Mouse (Mus musculus) thymus, postnatal 0 days (tissue): Measurements from ENCODE around the gene Tmem88. TPM values are rescaled to one million over a fixed set of nuclear protein-coding genes. Genes with fewer than 3 reads are reported as not detected.
A peak's percentile ranks its signal among the peaks of the same experiment; 100 is the strongest.

ENCODE experiments used
- DNase-seq: peaks from one replicate; pipeline ENCODE4 v3.0.0-alpha.2; 2015; ENCODE audit warnings: low spot score
- polyA plus RNA-seq: library from polyadenylated mRNA; unstranded; fragments of >200 nt; fragmentation: Nextera tagmentation; extraction: Ambion mirVana; gene quantifications from 2 replicates; pipeline ENCODE4 v1.2.1, GENCODE M21; 2015

Tmem88 gene
- polyA plus RNA-seq, 1 experiment from 2014 or later, result 12.9 TPM

GRCm38 (mm10) chr11:69416921-69417448, 19.0 kb upstream of the Tmem88 start:
- DNase-seq, result no peak

- no peak for DNase-seq
These were observed 18.5 kb upstream of the Tmem88 start for GRCm38 (mm10) chr11:69416509-69416908.

- peak; percentile 70 for DNase-seq
These were observed 17.8 kb upstream of the Tmem88 start for GRCm38 (mm10) chr11:69415668-69416451.

GRCm38 (mm10) chr11:69415327-69415667, 17.3 kb upstream of the Tmem88 start:
- no peak for DNase-seq

GRCm38 (mm10) chr11:69414421-69415326, 16.6 kb upstream of the Tmem88 start:
- no peak for DNase-seq

GRCm38 (mm10) chr11:69413221-69414181, 15.5 kb upstream of the Tmem88 start, which contains the start of gene Kdm6b:
Gene Kdm6b (minus strand): TSS chr11:69413675.
- peak; percentile 87 for DNase-seq

GRCm38 (mm10) chr11:69412548-69412947, 14.5 kb upstream of the Tmem88 start:
- no peak for DNase-seq

GRCm38 (mm10) chr11:69411538-69412203, 13.6 kb upstream of the Tmem88 start:
- peak; percentile 75 for DNase-seq

- DNase-seq, result peak; percentile 92
These were observed 13.1 kb upstream of the Tmem88 start for GRCm38 (mm10) chr11:69411073-69411535.

GRCm38 (mm10) chr11:69410310-69411072, 12.5 kb upstream of the Tmem88 start:
- peak; percentile 71 for DNase-seq

GRCm38 (mm10) chr11:69410045-69410309, 11.9 kb upstream of the Tmem88 start:
- DNase-seq, result no peak

- DNase-seq, result peak; percentile 93
These were observed 11.5 kb upstream of the Tmem88 start for GRCm38 (mm10) chr11:69409378-69410044.

GRCm38 (mm10) chr11:69408541-69409377, 10.7 kb upstream of the Tmem88 start:
- DNase-seq, result peak; percentile 90

- DNase-seq, result no peak
These were observed 9.6 kb upstream of the Tmem88 start for GRCm38 (mm10) chr11:69407724-69408004.

- no peak for DNase-seq
These were observed 9.1 kb upstream of the Tmem88 start for GRCm38 (mm10) chr11:69406867-69407723.

GRCm38 (mm10) chr11:69406282-69406681, 8.2 kb upstream of the Tmem88 start:
- no peak for DNase-seq
